Mouse (Mus musculus): ENCODE results near the gene Smim27. TPM values are rescaled to one million over a fixed set of nuclear protein-coding genes. Genes with fewer than 3 reads are reported as not detected.
"Not testable (repeated sequence)": the region's sequence is repeated elsewhere in the genome, so short reads cannot be mapped to it uniquely, and the experiment has no call there.

Smim27 gene
- polyA plus RNA-seq, 2 experiments, result 3.2 to 20.6 TPM

- no peaks in the 10 kb centered on the region for H3K27me3 ChIP-seq (ENCODE audit: control insufficient read depth, insufficient read depth, low read length)
- TF ChIP-seq EP300 (IDR thresholded peaks at IDR 0.05; ENCODE audit: low read depth) (no peak), CTCF (IDR thresholded peaks at IDR 0.05; ENCODE audit: low read depth) (no peak)
- no peak for ATAC-seq (ENCODE audit: insufficient read depth)
- H3K4me3 ChIP-seq (ENCODE audit: insufficient read depth in 1 of 2, low read depth in 2 of 2, low read length in 2 of 2), result no peak overlapping the region
- H3K27ac ChIP-seq, result no peak overlapping the region
- H3K36me3 ChIP-seq (replicated peaks; ENCODE audit: control insufficient read depth, insufficient read depth, low read depth), result no peaks in the 10 kb centered on the region
- no peak for DNase-seq (ENCODE audit: low read depth in 3 of 3, low spot score in 3 of 3)
- H3K9me3 ChIP-seq (ENCODE audit: control insufficient read depth, low read length), result no peaks in the 10 kb centered on the region; the same call in 1 of the 2 replicates
- H3K4me1 ChIP-seq (replicated peaks; ENCODE audit: control insufficient read depth in 2 of 2, insufficient read depth in 2 of 2, low read length in 1 of 2), result no peaks in the 10 kb centered on the region
- H3K9ac ChIP-seq (replicated peaks), result no peak overlapping the region
- H3K4me2 ChIP-seq (ENCODE audit: low read depth), result no peak overlapping the region
- 70% methylated on average over 2 of the region's 2 CpGs for WGBS (ENCODE audit: insufficient replicate concordance)
Observed at GRCm38 (mm10) chr4:40289046-40289445, 19.7 kb downstream of the Smim27 start.

GRCm38 (mm10) chr4:40291511-40291910, 22.1 kb downstream of the Smim27 start:
- H3K9me3 ChIP-seq (ENCODE audit: control insufficient read depth, low read length); H3K36me3 ChIP-seq (replicated peaks; ENCODE audit: control insufficient read depth, insufficient read depth, low read depth); H3K4me3 ChIP-seq (ENCODE audit: insufficient read depth in 1 of 2, low read depth in 2 of 2, low read length in 2 of 2); H3K9ac ChIP-seq (replicated peaks); H3K4me1 ChIP-seq (replicated peaks; ENCODE audit: control insufficient read depth in 2 of 2, insufficient read depth in 2 of 2, low read length in 1 of 2); H3K27me3 ChIP-seq (ENCODE audit: control insufficient read depth, insufficient read depth, low read length); DNase-seq (ENCODE audit: low read depth in 3 of 3, low spot score in 3 of 3); ATAC-seq (ENCODE audit: insufficient read depth); H3K4me2 ChIP-seq (ENCODE audit: low read depth); H3K27ac ChIP-seq: not testable (repeated sequence)
- WGBS (ENCODE audit: insufficient replicate concordance), result 78% methylated on average over 11 of the region's 11 CpGs

- Histone ChIP-seq H3K36me3 (replicated peaks; ENCODE audit: control insufficient read depth, insufficient read depth, low read depth) (no peaks in the 10 kb centered on the region), H3K4me3 (ENCODE audit: insufficient read depth in 1 of 2, low read depth in 2 of 2, low read length in 2 of 2) (no peak overlapping the region), H3K27ac (no peak overlapping the region), H3K27me3 (ENCODE audit: control insufficient read depth, insufficient read depth, low read length) (no peaks in the 10 kb centered on the region), H3K4me1 (replicated peaks; ENCODE audit: control insufficient read depth in 2 of 2, insufficient read depth in 2 of 2, low read length in 1 of 2) (peaks cover 0 to 3% of the 10 kb centered on the region in 2 experiments; a peak in 1 of 4 replicates), H3K9me3 (ENCODE audit: control insufficient read depth, low read length) (no peaks in the 10 kb centered on the region), H3K4me2 (ENCODE audit: low read depth) (no peak overlapping the region), H3K9ac (replicated peaks) (no peak overlapping the region)
- ATAC-seq (ENCODE audit: insufficient read depth) (no peak), DNase-seq (ENCODE audit: low read depth in 3 of 3, low spot score in 3 of 3) (no peak)
- no peak for TF ChIP-seq EP300 (IDR thresholded peaks at IDR 0.05; ENCODE audit: low read depth)
- TF ChIP-seq CTCF (IDR thresholded peaks at IDR 0.05; ENCODE audit: low read depth), result no peak
- 12% methylated on average over 5 of the region's 5 CpGs for WGBS (ENCODE audit: insufficient replicate concordance)
Observed at GRCm38 (mm10) chr4:40299169-40299568, 29.8 kb downstream of the Smim27 start.

DNA sequence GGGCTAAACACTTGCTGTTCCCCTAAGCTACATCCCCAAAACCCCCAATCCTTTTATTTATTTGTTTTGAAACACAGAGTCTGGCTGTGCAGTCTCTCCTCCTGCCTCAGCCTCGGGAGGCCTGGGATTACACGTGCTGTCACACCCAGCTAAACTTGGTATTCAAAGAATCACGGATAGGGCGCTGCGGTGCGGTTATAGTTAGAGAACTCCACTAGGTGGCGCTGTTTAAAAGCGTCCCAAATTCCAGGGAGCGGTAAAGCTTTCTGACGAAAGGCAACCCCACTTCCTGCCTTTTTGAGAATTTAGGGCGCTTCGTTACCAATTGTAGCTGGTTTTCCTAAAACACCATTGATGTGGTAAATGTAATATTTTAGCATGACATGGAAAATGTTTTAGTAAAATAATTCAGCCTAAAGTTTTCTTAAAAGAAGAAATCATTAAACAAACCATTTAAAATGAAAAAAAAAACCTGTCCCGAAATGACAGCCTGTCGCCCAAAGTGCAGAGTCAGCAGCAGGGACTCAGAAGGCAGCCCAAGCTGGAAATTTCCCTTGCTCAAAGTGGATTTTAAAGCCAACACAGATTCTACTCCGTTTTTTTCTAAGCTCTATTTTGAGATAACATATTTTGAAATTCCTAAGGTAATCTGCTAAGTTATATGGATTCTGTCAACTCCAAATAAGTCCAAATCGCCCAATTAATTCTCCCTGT, 31.9 kb downstream of the Smim27 start:
- no peaks in the 10 kb centered on the region for H3K9me3 ChIP-seq (ENCODE audit: control insufficient read depth, low read length)

DNA sequence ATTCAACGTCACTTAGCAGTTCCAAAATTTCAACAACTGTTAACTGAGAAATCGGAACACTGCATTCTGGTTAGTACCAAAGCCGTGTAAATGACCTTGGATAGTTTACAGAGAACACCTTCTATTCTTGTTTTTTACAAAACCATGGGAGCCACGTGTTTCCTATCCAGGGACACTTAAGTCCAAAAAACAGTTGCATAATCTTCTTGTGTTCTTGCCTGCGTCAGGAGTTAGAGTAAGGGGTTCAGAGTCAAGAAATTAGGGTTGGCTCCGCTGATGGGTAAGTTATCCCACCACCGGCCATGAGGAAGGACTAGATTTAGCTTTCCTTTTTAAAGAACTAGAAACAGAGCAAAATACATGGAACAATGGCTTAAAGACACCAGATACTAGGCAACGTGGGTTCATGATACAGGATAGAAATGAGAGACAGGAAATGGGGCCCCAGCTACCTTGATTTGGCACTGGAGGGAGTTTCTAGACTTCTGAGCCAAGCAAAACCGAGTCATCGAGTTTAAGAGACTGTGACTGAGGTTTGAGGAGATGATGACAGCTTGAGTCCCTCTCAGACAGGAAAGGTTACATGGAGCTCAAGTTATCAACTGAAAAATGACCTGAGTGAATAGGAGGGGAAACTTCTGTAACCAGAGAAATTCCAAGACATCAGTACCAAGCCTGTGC, 33.2 kb downstream of the Smim27 start:
- H3K4me3 ChIP-seq (ENCODE audit: insufficient read depth in 1 of 2, low read depth in 2 of 2, low read length in 2 of 2), result no peak overlapping the region
- DNase-seq (ENCODE audit: low read depth in 3 of 3, low spot score in 3 of 3) (no peak), ATAC-seq (ENCODE audit: insufficient read depth) (no peak)
- TF ChIP-seq CTCF (IDR thresholded peaks at IDR 0.05; ENCODE audit: low read depth) (no peak), EP300 (IDR thresholded peaks at IDR 0.05; ENCODE audit: low read depth) (no peak)
- H3K27me3 ChIP-seq (ENCODE audit: control insufficient read depth, insufficient read depth, low read length), result no peaks in the 10 kb centered on the region
- 46% methylated on average over 10 of the region's 10 CpGs for WGBS (ENCODE audit: insufficient replicate concordance)
- H3K36me3 ChIP-seq (replicated peaks; ENCODE audit: control insufficient read depth, insufficient read depth, low read depth), result no peaks in the 10 kb centered on the region
- no peak overlapping the region for H3K4me2 ChIP-seq (ENCODE audit: low read depth)
- no peak overlapping the region for H3K27ac ChIP-seq
- peaks cover 0 to 3% of the 10 kb centered on the region in 2 experiments; a peak in 1 of 4 replicates for H3K4me1 ChIP-seq (replicated peaks; ENCODE audit: control insufficient read depth in 2 of 2, insufficient read depth in 2 of 2, low read length in 1 of 2)
- H3K9me3 ChIP-seq (ENCODE audit: control insufficient read depth, low read length), result no peaks in the 10 kb centered on the region
- no peak overlapping the region for H3K9ac ChIP-seq (replicated peaks)

More for the DNA sequence above, 31.9 kb downstream of the Smim27 start:
- H3K4me1 ChIP-seq (replicated peaks; ENCODE audit: control insufficient read depth in 2 of 2, insufficient read depth in 2 of 2, low read length in 1 of 2), result peaks cover 0 to 3% of the 10 kb centered on the region in 2 experiments; a peak in 1 of 4 replicates
- ATAC-seq (ENCODE audit: insufficient read depth), result no peak
- no peaks in the 10 kb centered on the region for H3K36me3 ChIP-seq (replicated peaks; ENCODE audit: control insufficient read depth, insufficient read depth, low read depth)
- H3K4me2 ChIP-seq (ENCODE audit: low read depth), result peak overlapping the region; percentile 45
- no peak overlapping the region for H3K9ac ChIP-seq (replicated peaks)
- TF ChIP-seq EP300 (IDR thresholded peaks at IDR 0.05; ENCODE audit: low read depth), result no peak
- TF ChIP-seq CTCF (IDR thresholded peaks at IDR 0.05; ENCODE audit: low read depth), result peak; percentile 86
- DNase-seq (ENCODE audit: low read depth in 3 of 3, low spot score in 3 of 3), result peak; percentile 47 to 55 (median 51)
- H3K27ac ChIP-seq, result no peak overlapping the region
- no peak overlapping the region for H3K4me3 ChIP-seq (ENCODE audit: insufficient read depth in 1 of 2, low read depth in 2 of 2, low read length in 2 of 2)
- no peaks in the 10 kb centered on the region for H3K27me3 ChIP-seq (ENCODE audit: control insufficient read depth, insufficient read depth, low read length)
- WGBS (ENCODE audit: insufficient replicate concordance), result 7% methylated on average over 16 of the region's 16 CpGs

All from liver, embryonic 14.5 days (tissue).